In genomic region chr13:10182756-10183155, GRCm38 (mm10) we compare ENCODE assay signal across 16 mouse cellular contexts.
"Had no signal": no experiment of that assay in that cellular context is flagged by ENCODE, and none has a peak within 500 bp of the region (broad histone marks: within the 10 kb centered on the region; RNA-seq: fewer than 3 reads in every experiment).

No protein-coding gene starts in this region.

- DNase-seq: kidney, adult 11 months; kidney, adult 9 months; kidney, postnatal 36 days; lung, postnatal 4 days; right cerebral cortex, adult 18-20 months; right cerebral cortex, postnatal 25 days; thymus, adult 2 months; thymus, postnatal 25 days had no signal

- H3K4me1 ChIP-seq: limb, embryonic 15.5 days; liver, embryonic 12.5 days; lung, embryonic 15.5 days; midbrain, embryonic 12.5 days; stomach, embryonic 15.5 days had no signal

- H3K36me3 ChIP-seq: limb, embryonic 15.5 days; liver, embryonic 12.5 days; lung, embryonic 15.5 days; midbrain, embryonic 12.5 days; stomach, embryonic 15.5 days had no signal

- H3K9ac ChIP-seq: limb, embryonic 15.5 days; liver, embryonic 12.5 days; lung, embryonic 15.5 days; midbrain, embryonic 12.5 days; stomach, embryonic 15.5 days had no signal

- ATAC-seq: inflammation-experienced regulatory T-cells, adult 6 months; liver, embryonic 12.5 days; midbrain, embryonic 16.5 days had no signal

- H3K9me3 ChIP-seq: limb, embryonic 15.5 days; liver, embryonic 12.5 days; lung, embryonic 15.5 days; midbrain, embryonic 12.5 days; stomach, embryonic 15.5 days had no signal

- H3K27ac ChIP-seq: kidney, postnatal 0 days; limb, embryonic 15.5 days; liver, embryonic 12.5 days; lung, embryonic 15.5 days; midbrain, embryonic 12.5 days; stomach, embryonic 15.5 days had no signal

- H3K4me3 ChIP-seq: limb, embryonic 15.5 days; liver, embryonic 12.5 days; lung, embryonic 15.5 days; midbrain, embryonic 12.5 days; stomach, embryonic 15.5 days had no signal

- H3K27me3 ChIP-seq: limb, embryonic 15.5 days; liver, embryonic 12.5 days; lung, embryonic 15.5 days; midbrain, embryonic 12.5 days; stomach, embryonic 15.5 days had no signal

- H3K4me2 ChIP-seq: limb, embryonic 15.5 days; liver, embryonic 12.5 days; lung, embryonic 15.5 days; midbrain, embryonic 12.5 days; stomach, embryonic 15.5 days had no signal
